Mouse (Mus musculus) liver, adult 2 months (tissue): Measurements from ENCODE around the gene Mapk8ip3. TPM values are rescaled to one million over a fixed set of nuclear protein-coding genes. Genes with fewer than 3 reads are reported as not detected.
A peak's percentile ranks its signal among the peaks of the same experiment; 100 is the strongest.

ENCODE experiments used
- DNase-seq: peaks from one replicate; pipeline ENCODE4 v3.0.0-alpha.2; 2011; ENCODE audit warnings: low read depth, low spot score; ENCODE audit errors: extremely low read depth
- H3K27ac ChIP-seq: fragments of 200-500 bp; replicated peaks from 2 replicates; pipeline ENCODE4 v1.5.1; 2012; ENCODE audit warnings: low read depth, mild to moderate bottlenecking, control low read depth, inconsistent platforms, low read length; ENCODE audit not compliant: insufficient read depth
- H3K27me3 ChIP-seq: fragments of 200-500 bp; 2 replicates; pipeline ENCODE4 v1.6.1; 2012; ENCODE audit warnings: mild to moderate bottlenecking, moderate library complexity, low read length, inconsistent platforms; ENCODE audit not compliant: control insufficient read depth, insufficient read depth
- H3K36me3 ChIP-seq: fragments of 200-500 bp; 2 replicates; pipeline ENCODE4 v1.6.1; 2012; ENCODE audit warnings: low read length, inconsistent platforms; ENCODE audit not compliant: control insufficient read depth, insufficient read depth
- H3K4me1 ChIP-seq: fragments of 200-500 bp; 2 replicates; pipeline ENCODE4 v1.6.1; 2011; ENCODE audit warnings: low read length; ENCODE audit not compliant: control insufficient read depth, insufficient read depth
- H3K4me3 ChIP-seq: fragments of 200-500 bp; 2 replicates; pipeline ENCODE4 v1.5.1; 2011; ENCODE audit warnings: low read depth, mild to moderate bottlenecking, control low read depth, low read length, moderate library complexity; ENCODE audit not compliant: insufficient read depth
- H3K79me2 ChIP-seq: fragments of 200-500 bp; 2 replicates; pipeline ENCODE4 v1.6.1; 2012; ENCODE audit warnings: inconsistent platforms, mild to moderate bottlenecking, low read length, moderate library complexity; ENCODE audit not compliant: control insufficient read depth, insufficient read depth
- H3K9ac ChIP-seq: fragments of 200-500 bp; 2 replicates; pipeline ENCODE4 v1.6.1; 2012; ENCODE audit warnings: low read depth, mild to moderate bottlenecking, control low read depth, inconsistent platforms, low read length
- CTCF ChIP-seq: fragments of 200-500 bp; IDR thresholded peaks from 2 replicates; pipeline ENCODE4 v1.5.1; 2011; ENCODE audit warnings: low read depth, low read length, control low read depth
- POLR2A ChIP-seq: fragments of 200-500 bp; IDR thresholded peaks from 2 replicates; pipeline ENCODE4 v1.6.1; 2011; ENCODE audit warnings: low read length, control low read depth; ENCODE audit not compliant: insufficient read depth; ENCODE audit errors: extremely low read depth
- WGBS: fragments of 180-500 bp; shearing (Covaris S2); methylation state at CpG from one replicate; pipeline ENCODE4 v1.1.7; 2018; 5-methylcytosine and 5-hydroxymethylcytosine counted together
- polyA plus RNA-seq: library from polyadenylated mRNA; depleted of rRNA; stranded (reverse); fragments of >200 nt; gene quantifications from 2 replicates; pipeline ENCODE4 v1.2.3, GENCODE M21; 2012
- total RNA-seq: library from RNA; depleted of rRNA; stranded (reverse); fragments of >200 nt; gene quantifications from 2 replicates; pipeline ENCODE4 v1.2.3, GENCODE M21; 2014

Mapk8ip3 gene
- total and polyA plus RNA-seq, 2 experiments, result 11.7 to 51.4 TPM

DNA sequence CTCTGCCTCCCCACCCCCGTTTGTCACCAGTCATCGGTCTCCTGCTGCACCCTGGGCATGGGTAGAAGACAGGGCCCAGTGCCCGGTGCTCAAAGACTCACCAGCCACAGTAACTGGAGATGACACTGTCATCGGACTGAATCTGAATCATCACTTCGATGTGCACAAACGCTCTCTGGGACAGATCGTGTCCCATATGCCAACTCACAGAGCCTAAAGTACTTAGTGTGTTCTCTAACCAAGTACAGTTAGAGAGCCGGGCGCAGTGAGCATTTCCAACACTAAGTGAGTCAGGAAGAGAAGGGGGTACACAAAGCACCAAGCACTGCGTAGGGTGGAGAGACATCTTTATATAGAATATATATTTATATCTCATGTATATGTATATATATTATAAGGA is 68.9 kb downstream of the Mapk8ip3 start:
- Histone ChIP-seq H3K79me2 (no peaks in the 10 kb centered on the region), H3K9ac (no peak overlapping the region), H3K27me3 (no peaks in the 10 kb centered on the region), H3K4me1 (peaks cover 6% of the 10 kb centered on the region; the same call in 1 of the 2 replicates), H3K27ac (no peak overlapping the region), H3K36me3 (peaks cover 27% of the 10 kb centered on the region), H3K4me3 (no peak overlapping the region)
- no peak for TF ChIP-seq CTCF
- no peak for TF ChIP-seq POLR2A
- DNase-seq, result no peak
- 87% methylated on average over 10 of the region's 10 CpGs for WGBS

DNA sequence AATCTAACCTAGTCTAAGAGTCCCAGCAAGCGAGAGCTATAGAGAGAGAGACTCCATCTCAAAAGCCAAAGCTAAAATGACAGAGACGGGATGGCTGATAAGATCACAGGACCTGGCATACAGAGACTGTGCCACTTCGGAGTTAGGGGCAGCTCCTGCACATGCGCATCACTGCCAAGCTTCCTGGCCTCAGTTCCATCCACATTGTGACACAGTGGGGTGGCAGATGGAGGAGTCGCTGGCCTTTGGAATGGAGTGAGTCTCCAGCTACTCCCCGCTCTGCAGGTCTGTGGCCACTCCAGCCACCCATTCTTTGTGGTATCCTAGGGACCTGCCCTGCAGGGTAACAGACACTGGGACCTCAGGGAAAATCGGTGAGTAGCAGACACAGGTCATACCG is 71.0 kb downstream of the Mapk8ip3 start, which contains the start of gene Igfals:
Igfals (plus strand) TSS at position 222 of the 400 bp plus-strand sequence.
- Histone ChIP-seq H3K9ac (no peak within 1 kb of the TSS), H3K79me2 (no peaks in the 10 kb centered on the region), H3K4me3 (no peak within 1 kb of the TSS), H3K27ac (no peak within 1 kb of the TSS), H3K27me3 (no peaks in the 10 kb centered on the region), H3K36me3 (peaks cover 46% of the 10 kb centered on the region), H3K4me1 (peaks cover 6% of the 10 kb centered on the region; the same call in 1 of the 2 replicates)
- TF ChIP-seq CTCF (no peak), POLR2A (no peak)
- 69% methylated on average over 8 of the region's 8 CpGs for WGBS
- DNase-seq, result no peak

DNA sequence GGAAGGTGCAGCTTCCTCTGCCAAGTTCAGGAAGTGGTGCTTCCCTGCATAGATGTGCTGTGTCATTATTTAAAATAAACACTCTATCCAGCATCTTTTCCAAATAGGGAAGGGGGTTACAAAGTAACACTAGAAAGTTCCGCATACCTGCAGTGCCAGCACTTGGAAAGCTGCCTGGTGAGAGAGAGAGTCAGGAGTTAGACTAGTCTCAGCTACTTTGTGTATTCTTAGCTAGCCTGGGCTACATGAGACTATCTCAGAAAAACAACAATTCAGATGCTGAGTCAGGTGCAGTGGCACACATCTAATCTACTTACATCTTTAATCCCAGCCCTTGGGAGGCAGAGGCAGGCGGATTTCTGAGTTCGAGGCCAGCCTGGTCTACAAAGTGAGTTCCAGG is 75.0 kb downstream of the Mapk8ip3 start:
- Histone ChIP-seq H3K36me3 (peaks cover 60% of the 10 kb centered on the region), H3K9ac (no peak overlapping the region), H3K4me3 (no peak overlapping the region), H3K27me3 (no peaks in the 10 kb centered on the region), H3K79me2 (no peaks in the 10 kb centered on the region), H3K4me1 (peaks cover 16% of the 10 kb centered on the region), H3K27ac (no peak overlapping the region)
- 79% methylated on average over 3 of the region's 3 CpGs for WGBS
- no peak for TF ChIP-seq CTCF
- no peak for TF ChIP-seq POLR2A
- no peak for DNase-seq

DNA sequence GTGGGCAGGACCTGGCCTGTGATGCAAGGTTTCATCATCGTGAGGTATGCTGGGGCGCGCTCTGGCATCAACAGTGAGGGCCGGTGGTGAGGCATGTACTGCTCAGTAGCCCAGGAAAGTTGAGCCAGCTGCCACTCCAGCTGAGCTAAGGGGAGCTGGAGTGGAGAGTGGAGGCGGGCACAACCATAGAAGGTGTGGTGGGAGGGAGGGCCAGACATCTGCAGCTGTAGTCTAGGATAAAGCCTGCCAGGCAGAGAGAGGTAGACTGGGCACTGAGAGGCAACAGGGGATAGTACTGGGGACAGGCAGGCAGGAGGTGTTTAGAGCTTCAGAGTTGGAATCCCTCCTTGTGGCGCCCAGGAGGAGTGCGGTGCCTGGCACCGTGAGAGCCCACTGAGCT is 76.7 kb downstream of the Mapk8ip3 start:
- no peak for DNase-seq
- Histone ChIP-seq H3K27ac (0 out of 2 replicates have a peak overlapping the region, but pooled peaks have one; percentile 5), H3K79me2 (no peaks in the 10 kb centered on the region; the same call in 1 of the 2 replicates), H3K27me3 (no peaks in the 10 kb centered on the region), H3K36me3 (peaks cover 65% of the 10 kb centered on the region), H3K4me3 (no peak overlapping the region), H3K4me1 (peaks cover 27% of the 10 kb centered on the region), H3K9ac (no peak overlapping the region)
- TF ChIP-seq CTCF (no peak), POLR2A (no peak)
- 59% methylated on average over 8 of the region's 8 CpGs for WGBS

DNA sequence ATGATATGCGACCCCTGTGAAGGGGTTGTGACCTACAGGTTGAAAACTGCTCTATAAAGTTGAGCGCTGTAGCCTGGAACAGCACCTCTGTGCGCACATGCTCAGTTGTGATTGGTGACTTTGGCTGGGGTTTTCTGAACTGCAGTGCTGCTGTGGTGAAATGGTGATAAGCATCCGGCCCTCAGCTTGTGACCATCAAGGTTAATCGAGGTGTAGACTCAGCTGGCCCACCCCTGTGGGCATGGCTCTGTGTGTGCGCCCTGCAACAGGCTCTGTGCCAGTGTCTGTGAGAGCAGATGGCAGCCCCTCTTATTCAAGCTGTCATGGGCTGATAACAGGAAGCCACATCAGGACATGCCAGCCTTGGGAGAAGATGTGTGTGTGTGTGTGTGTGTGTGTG is 77.8 kb downstream of the Mapk8ip3 start:
- Histone ChIP-seq H3K9ac (peak overlapping the region; percentile 21; the same call in 1 of the 2 replicates), H3K36me3 (peaks cover 62% of the 10 kb centered on the region), H3K27ac (peak overlapping the region; percentile 27; the same call in 1 of the 2 replicates), H3K27me3 (no peaks in the 10 kb centered on the region), H3K4me1 (peaks cover 27% of the 10 kb centered on the region), H3K4me3 (no peak overlapping the region), H3K79me2 (no peaks in the 10 kb centered on the region; the same call in 1 of the 2 replicates)
- TF ChIP-seq POLR2A, result no peak
- no peak for TF ChIP-seq CTCF
- no peak for DNase-seq
- WGBS, result 41% methylated on average over 6 of the region's 6 CpGs

DNA sequence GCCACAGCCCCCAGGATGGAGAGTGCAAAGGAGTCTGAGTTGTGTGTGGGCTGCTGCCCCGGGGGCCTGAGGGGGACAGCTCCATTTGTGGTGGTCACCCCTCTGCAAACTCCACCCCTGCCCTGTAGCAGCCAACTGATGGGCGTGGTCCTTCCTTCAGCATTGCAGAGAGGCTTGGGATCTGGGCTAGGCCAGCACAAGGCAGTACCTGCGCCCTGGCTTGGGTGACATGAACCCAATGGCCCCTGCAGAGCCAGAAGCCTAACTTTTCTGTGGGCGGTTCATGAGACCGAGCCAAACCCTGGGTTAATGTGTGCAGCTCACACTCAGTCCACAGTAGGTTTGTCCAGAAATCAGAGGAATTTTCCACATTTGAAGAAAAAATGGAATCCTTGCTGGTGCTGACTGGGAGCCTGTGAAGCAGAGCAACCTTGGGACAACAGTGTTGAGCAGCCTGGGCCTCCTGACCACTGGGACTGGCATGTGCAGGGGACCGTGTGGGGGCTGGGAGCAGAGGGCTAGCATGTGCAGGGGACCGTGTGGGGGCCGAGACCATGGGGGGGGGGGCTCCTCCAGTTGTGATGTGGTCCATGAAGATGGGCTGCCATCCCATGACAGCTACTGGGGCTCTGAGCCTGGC is 78.8 kb downstream of the Mapk8ip3 start:
- TF ChIP-seq CTCF (no peak), POLR2A (no peak)
- Histone ChIP-seq H3K27ac (peak overlapping the region; percentile 46), H3K4me1 (peaks cover 30% of the 10 kb centered on the region), H3K36me3 (peaks cover 62% of the 10 kb centered on the region), H3K4me3 (peak overlapping the region; percentile 15; the same call in 1 of the 2 replicates), H3K9ac (peak overlapping the region; percentile 54), H3K79me2 (peaks cover 5% of the 10 kb centered on the region; the same call in 1 of the 2 replicates), H3K27me3 (no peaks in the 10 kb centered on the region)
- DNase-seq, result peak; percentile 90
- WGBS, result 30% methylated on average over 8 of the region's 8 CpGs
